Mouse (Mus musculus): Measurements from ENCODE around the gene Sbsn. TPM values are rescaled to one million over a fixed set of nuclear protein-coding genes. Genes with fewer than 3 reads are reported as not detected.

The Sbsn gene
- polyA plus RNA-seq, 1 experiment from 2014 or later, result 4.1 TPM

- DNase-seq (ENCODE audit: low spot score), result no peak
Measured at GRCm38 (mm10) chr7:30803256-30803655, 52.0 kb downstream of the Sbsn start.

GRCm38 (mm10) chr7:30804026-30804715, 52.9 kb downstream of the Sbsn start:
- no peak for DNase-seq (ENCODE audit: low spot score)

Other genes starting within 250 kb of the Sbsn start
- 3.6 and 4.6 TPM in 2 replicates for gene Arhgap33, start 216.4 kb upstream of the Sbsn start, polyA plus RNA-seq (2015; fragmentation: Nextera tagmentation; extraction: Ambion mirVana)
- gene Hspb6, start 199.3 kb upstream of the Sbsn start, polyA plus RNA-seq (2015; fragmentation: Nextera tagmentation; extraction: Ambion mirVana), result 6.9 and 7.5 TPM in 2 replicates
- 3.6 and 5.2 TPM in 2 replicates for gene Proser3, start 199.2 kb upstream of the Sbsn start, polyA plus RNA-seq (2015; fragmentation: Nextera tagmentation; extraction: Ambion mirVana)
- 91.1 and 96.6 TPM in 2 replicates for gene Lin37, start 191.6 kb upstream of the Sbsn start, polyA plus RNA-seq (2015; fragmentation: Nextera tagmentation; extraction: Ambion mirVana)
- 101 and 112 TPM in 2 replicates for gene U2af1l4, start 188.2 kb upstream of the Sbsn start, polyA plus RNA-seq (2015; fragmentation: Nextera tagmentation; extraction: Ambion mirVana)
- gene Gm49396, start 188.1 kb upstream of the Sbsn start, polyA plus RNA-seq (2015; fragmentation: Nextera tagmentation; extraction: Ambion mirVana), result 8.4 and 9.8 TPM in 2 replicates
- 203 and 204 TPM in 2 replicates for gene Psenen, start 187.8 kb upstream of the Sbsn start, polyA plus RNA-seq (2015; fragmentation: Nextera tagmentation; extraction: Ambion mirVana)
- gene Igflr1, start 186.0 kb upstream of the Sbsn start, polyA plus RNA-seq (2015; fragmentation: Nextera tagmentation; extraction: Ambion mirVana), result 4.0 and 7.8 TPM in 2 replicates
- 7.2 and 9.3 TPM in 2 replicates for gene Kmt2b, start 162.7 kb upstream of the Sbsn start, polyA plus RNA-seq (2015; fragmentation: Nextera tagmentation; extraction: Ambion mirVana)
- 0.31 and 0.32 TPM in 2 replicates for gene Zbtb32, start 152.6 kb upstream of the Sbsn start, polyA plus RNA-seq (2015; fragmentation: Nextera tagmentation; extraction: Ambion mirVana)
- gene Upk1a, start 138.6 kb upstream of the Sbsn start, polyA plus RNA-seq (2015; fragmentation: Nextera tagmentation; extraction: Ambion mirVana), result 0.75 and 0.90 TPM in 2 replicates
- gene Cox6b1, start 125.3 kb upstream of the Sbsn start, polyA plus RNA-seq (2015; fragmentation: Nextera tagmentation; extraction: Ambion mirVana), result 989 and 1,078 TPM in 2 replicates
- gene Etv2, start 115.6 kb upstream of the Sbsn start, polyA plus RNA-seq (2015; fragmentation: Nextera tagmentation; extraction: Ambion mirVana), result not detected in 2 replicates
- gene Rbm42, start 101.2 kb upstream of the Sbsn start, polyA plus RNA-seq (2015; fragmentation: Nextera tagmentation; extraction: Ambion mirVana), result 151 and 153 TPM in 2 replicates
- gene Haus5, start 86.5 kb upstream of the Sbsn start, polyA plus RNA-seq (2015; fragmentation: Nextera tagmentation; extraction: Ambion mirVana), result 50.2 and 51.0 TPM in 2 replicates
- not detected in 2 replicates for gene Pmis2, start 79.9 kb upstream of the Sbsn start, polyA plus RNA-seq (2015; fragmentation: Nextera tagmentation; extraction: Ambion mirVana)
- gene 2200002J24Rik, start 52.5 kb upstream of the Sbsn start, polyA plus RNA-seq (2015; fragmentation: Nextera tagmentation; extraction: Ambion mirVana), result 0.81 and 1.2 TPM in 2 replicates
- 1.4 and 1.5 TPM in 2 replicates for gene Atp4a, start 39.3 kb upstream of the Sbsn start, polyA plus RNA-seq (2015; fragmentation: Nextera tagmentation; extraction: Ambion mirVana)
- gene Tmem147, start 21.9 kb upstream of the Sbsn start, polyA plus RNA-seq (2015; fragmentation: Nextera tagmentation; extraction: Ambion mirVana), result 173 and 184 TPM in 2 replicates
- 0.43 TPM in 1 of 2 replicates, not detected in the other for gene Gapdhs, start 7.8 kb upstream of the Sbsn start, polyA plus RNA-seq (2015; fragmentation: Nextera tagmentation; extraction: Ambion mirVana)
- 10.7 and 12.7 TPM in 2 replicates for gene Dmkn, start 12.3 kb downstream of the Sbsn start, polyA plus RNA-seq (2015; fragmentation: Nextera tagmentation; extraction: Ambion mirVana)
- 36.0 and 39.0 TPM in 2 replicates for gene Krtdap, start 36.4 kb downstream of the Sbsn start, polyA plus RNA-seq (2015; fragmentation: Nextera tagmentation; extraction: Ambion mirVana)
- gene Ffar2, start 72.3 kb downstream of the Sbsn start, polyA plus RNA-seq (2015; fragmentation: Nextera tagmentation; extraction: Ambion mirVana), result 0.95 and 1.5 TPM in 2 replicates
- gene Ffar3, start 104.7 kb downstream of the Sbsn start, polyA plus RNA-seq (2015; fragmentation: Nextera tagmentation; extraction: Ambion mirVana), result 0.10 TPM in 1 of 2 replicates, not detected in the other
- gene Ffar1, start 110.1 kb downstream of the Sbsn start, polyA plus RNA-seq (2015; fragmentation: Nextera tagmentation; extraction: Ambion mirVana), result not detected in 2 replicates
- 0.40 and 0.99 TPM in 2 replicates for gene Cd22, start 128.9 kb downstream of the Sbsn start, polyA plus RNA-seq (2015; fragmentation: Nextera tagmentation; extraction: Ambion mirVana)
- 0.42 and 0.46 TPM in 2 replicates for gene Mag, start 163.4 kb downstream of the Sbsn start, polyA plus RNA-seq (2015; fragmentation: Nextera tagmentation; extraction: Ambion mirVana)
- gene Hamp2, start 173.2 kb downstream of the Sbsn start, polyA plus RNA-seq (2015; fragmentation: Nextera tagmentation; extraction: Ambion mirVana), result 2.1 TPM in 2 replicates
- 2.4 and 2.9 TPM in 2 replicates for gene Hamp, start 192.6 kb downstream of the Sbsn start, polyA plus RNA-seq (2015; fragmentation: Nextera tagmentation; extraction: Ambion mirVana)
- 20.7 and 23.6 TPM in 2 replicates for gene Usf2, start 205.3 kb downstream of the Sbsn start, polyA plus RNA-seq (2015; fragmentation: Nextera tagmentation; extraction: Ambion mirVana)
- gene Lsr, start 222.0 kb downstream of the Sbsn start, polyA plus RNA-seq (2015; fragmentation: Nextera tagmentation; extraction: Ambion mirVana), result 12.7 and 13.8 TPM in 2 replicates
- gene Fam187b, start 222.3 kb downstream of the Sbsn start, polyA plus RNA-seq (2015; fragmentation: Nextera tagmentation; extraction: Ambion mirVana), result 1.3 and 1.6 TPM in 2 replicates

All from thymus, postnatal 0 days (tissue).